Mouse (Mus musculus) R1 (cell line): ENCODE results near the gene Mtor.

Experiments used
- DNase-seq: peaks from one replicate; pipeline ENCODE4 v3.0.0-alpha.2; 2018; ENCODE audit warnings: low read depth, low spot score

Mtor gene

DNA sequence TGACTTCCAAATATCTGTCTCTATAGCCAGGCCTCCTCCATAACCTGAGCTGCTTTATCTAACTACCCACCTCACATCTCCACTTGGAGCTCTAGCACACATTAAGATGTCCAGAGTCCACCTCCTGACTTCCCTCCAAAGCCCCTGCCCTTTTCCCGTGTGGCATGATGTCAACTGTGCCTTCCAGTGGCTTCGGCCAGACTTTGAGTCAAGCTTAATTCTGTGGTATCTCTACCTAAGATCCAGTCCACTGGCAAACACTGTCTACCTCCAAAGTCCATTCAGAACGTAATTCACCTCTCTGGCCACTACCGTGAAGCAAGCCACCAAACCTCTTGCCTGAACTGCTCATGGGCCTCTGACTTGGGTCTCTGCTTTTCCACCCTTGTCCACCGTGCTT is 6.5 kb upstream of the Mtor start:
- no peak for DNase-seq

DNA sequence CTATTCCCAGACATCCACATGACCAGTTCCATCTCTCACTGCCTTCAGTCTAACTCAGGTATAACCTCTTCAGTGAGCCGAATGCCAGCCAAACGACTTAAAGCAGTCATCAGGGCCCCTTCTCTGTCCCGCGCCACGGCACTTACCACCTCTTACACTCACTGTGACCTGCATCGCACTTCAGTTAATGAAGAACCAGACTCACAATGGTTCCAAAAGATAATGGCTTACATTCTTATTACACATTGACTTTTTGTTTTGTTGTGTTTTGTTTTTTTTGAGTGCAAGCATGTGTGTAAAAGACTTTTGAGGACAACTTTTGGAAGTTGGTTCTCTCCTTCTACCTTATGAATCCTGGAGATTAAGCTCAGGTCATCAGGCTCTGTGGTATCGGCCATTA is 5.8 kb upstream of the Mtor start:
- no peak for DNase-seq

DNA sequence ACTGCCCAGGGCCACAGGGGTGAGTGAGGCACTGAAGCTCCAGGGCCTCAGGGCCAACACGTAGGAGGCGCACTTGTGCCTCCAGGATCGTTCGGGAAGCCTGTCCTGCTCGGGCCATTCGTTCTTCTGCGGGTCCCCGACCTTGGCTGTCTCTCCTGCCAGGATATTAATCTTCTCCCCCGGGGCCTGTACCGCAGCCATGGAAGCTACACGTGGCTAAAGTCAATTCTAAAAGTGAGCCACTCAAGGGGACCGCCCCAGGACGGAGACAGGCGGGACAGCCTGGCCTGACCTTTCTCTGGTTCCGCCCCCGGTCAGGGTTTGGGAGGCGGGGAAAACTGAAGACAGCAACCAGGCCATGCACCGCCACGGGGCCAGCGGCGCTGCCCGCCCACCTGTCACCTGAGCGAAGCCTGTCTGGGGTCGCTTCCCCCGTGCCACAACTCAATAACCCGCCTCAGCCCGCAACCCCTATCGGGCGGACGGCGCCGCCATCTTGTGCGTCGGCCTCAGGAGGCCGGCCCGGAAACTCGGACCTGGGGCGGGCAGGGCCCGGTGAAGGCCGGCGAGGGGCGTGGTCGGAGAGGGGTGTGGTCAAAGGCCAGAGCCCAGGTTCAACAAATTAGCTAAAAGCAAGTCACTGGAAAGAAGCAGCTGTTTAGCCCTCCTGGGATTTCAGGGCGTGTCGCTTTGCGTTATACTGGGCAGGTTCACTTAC is 4.0 kb upstream of the Mtor start, which contains the start of gene Ubiad1:
Ubiad1 (minus strand) TSS at position 522 of the 718 bp plus-strand sequence.
- peak; percentile 94 for DNase-seq

DNA sequence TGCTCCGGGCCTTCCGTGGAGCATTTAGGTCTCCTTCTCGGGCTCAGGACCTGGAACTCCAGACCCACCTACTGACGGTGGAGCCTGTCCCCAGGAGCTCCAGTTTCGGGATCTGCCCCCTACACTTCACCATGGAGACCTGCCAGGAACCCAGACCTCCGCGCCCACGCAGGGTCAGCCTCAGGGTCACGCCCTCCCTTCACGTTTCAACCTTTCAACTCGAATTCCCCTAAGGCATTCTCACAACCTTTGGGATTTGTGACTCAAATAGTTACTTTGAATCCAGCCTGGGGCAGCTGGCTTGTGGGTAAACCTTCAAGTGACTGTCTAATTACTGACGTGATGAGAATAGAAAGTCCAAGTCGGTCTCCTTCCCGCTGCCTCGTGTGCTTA is 438 bp downstream of the Mtor start:
- DNase-seq: peak; percentile 73

DNA sequence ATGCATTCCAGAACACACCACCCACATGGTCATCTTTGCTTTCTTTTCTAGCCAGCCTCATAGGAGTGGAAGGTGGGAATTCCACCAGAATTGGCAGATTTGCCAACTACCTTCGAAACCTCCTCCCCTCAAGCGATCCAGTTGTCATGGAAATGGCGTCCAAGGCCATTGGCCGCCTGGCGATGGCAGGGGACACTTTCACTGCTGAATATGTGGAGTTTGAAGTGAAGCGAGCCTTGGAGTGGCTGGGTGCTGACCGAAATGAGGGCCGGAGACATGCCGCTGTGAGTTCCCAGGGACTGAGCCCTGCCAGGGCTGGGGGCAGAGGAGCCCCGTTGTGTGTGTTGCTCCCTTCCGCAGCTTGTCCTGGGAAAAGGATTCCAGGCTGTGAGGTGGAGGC is 5.3 kb downstream of the Mtor start:
- DNase-seq: no peak

DNA sequence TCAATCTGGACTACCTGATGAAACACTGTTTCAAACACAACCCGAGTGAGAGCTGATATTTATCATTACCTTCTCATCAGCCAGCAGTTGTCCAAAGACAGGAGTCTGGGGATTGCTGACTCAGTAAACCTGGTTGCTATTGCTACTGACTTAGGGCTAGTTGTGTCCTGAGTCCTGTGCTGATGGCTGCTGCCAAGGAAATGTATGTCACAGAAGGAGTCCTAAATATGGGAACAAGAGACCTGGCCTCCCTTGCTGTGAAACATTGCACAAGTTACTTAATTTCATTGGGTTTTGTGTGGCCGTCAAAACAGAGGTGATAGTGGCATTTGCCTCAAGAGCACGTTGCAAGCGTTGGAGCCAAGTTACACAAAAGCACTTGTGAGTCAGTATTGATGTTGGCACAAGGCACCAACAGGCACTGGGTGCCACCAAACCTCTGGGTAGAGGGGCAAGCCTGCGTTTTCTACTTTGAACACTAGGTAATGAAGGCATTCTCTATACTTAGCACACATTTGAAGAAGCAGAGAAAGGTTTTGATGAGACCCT is 7.1 kb downstream of the Mtor start:
- no peak for DNase-seq

DNA sequence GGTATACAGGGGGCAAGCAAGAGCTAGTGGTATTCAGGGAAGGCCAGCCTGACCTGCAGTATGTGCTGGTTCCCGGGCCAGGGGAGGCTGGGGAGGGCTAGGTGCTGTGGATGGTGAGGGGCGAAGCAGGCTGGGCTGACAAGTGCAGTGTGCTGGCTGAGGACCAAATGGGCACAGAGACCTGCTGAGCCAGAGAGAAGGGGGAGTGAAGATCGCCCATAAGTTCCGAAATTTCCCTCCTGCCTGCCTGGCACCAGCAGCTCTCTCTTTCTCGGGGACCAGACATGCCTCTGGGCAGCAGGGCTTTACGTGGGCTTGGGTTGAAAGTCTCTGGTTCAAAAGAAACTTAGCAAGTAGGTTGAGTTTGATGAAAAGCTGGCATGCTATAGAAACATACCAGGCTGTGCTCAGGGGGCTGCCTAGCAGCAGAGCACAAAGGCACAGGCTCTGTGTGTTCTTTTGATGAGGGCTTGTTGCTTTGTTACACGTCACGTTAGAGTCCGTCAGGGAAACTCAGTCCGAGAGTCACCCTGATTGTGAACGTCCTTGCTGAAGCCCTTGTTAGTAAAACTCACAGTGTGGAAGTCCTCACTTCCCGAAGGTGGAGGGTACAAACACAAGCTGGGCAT is 12.4 kb downstream of the Mtor start:
- no peak for DNase-seq

DNA sequence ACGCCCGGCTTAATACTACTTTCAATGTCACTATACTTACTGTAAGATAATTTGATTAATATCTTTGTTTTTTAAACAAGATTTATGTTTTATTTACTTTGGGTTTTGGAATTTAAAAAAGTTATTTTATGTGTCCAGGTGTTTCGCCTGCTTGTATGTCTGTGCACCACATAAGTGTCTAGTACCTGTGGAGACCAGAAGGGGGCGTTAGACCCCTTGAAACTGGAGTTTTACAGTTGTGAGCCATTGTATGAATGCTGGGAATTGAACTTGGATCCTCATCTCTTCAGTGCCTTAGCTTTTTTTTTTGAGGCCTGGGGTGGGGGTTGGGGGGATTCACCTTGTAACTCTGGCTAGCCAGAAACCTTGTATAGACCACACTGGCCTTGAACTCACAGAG is 13.4 kb downstream of the Mtor start:
- DNase-seq: peak; percentile 75

DNA sequence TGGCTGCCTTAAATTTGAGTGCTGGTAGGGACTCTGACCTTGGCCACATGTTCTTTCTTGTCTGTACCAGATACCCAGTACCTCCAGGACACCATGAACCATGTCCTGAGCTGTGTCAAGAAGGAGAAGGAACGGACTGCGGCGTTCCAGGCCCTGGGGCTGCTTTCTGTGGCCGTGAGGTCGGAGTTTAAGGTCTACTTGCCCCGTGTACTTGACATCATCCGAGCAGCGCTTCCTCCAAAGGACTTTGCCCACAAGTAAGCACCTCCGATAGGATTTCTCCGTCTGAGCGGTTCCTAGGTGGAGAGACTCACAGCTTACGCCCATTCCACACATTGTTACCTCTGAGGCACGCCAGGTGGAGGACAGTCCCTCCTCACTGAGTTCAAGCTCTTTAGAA is 14.3 kb downstream of the Mtor start:
- DNase-seq: no peak

DNA sequence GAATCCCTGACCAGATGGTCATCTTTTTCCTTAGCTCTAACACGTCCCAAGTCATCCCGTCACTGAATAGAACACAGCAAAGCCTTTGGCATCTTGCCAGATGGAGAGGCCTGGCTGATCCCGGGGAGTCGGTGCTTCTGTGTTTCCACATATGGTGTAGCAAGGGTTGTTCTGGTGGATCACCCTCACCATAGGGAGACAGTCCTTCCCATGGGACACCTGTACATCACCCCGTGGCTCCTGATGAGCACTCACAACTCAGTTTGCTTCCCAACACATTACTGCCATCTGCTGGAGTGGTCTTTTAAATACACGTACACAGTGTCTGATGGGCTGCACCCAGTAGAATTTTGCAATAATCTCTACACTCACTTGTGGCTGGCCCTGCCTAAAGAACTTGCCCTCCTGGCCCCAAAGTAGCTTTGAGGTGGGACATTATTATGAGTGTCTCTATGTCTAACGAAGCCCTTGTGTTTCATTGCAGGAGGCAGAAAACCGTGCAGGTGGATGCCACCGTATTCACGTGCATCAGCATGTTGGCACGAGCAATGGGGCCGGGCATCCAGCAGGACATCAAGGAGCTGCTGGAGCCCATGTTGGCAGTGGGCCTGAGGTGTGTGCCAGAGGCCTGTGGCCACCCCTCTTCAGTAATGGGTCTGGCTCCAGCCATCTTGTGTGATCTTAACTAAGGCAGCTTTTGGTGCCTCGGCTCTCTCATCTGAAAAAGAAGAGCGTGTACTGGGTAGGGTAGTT is 15.0 kb downstream of the Mtor start:
- peak; percentile 65 for DNase-seq

DNA sequence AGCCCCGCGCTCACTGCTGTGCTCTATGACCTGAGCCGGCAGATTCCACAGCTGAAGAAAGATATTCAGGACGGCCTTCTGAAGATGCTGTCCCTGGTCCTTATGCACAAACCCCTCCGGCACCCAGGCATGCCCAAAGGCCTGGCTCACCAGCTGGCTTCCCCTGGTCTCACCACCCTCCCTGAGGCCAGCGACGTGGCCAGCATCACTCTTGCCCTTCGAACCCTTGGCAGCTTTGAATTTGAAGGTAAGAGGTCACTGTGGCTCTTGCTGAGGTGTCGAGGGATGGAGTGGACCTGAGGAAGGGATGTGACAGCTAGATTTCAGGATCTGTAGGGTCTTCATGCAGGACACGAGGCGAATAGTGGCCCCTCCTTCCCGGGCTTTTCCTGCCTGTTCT is 15.9 kb downstream of the Mtor start:
- no peak for DNase-seq

DNA sequence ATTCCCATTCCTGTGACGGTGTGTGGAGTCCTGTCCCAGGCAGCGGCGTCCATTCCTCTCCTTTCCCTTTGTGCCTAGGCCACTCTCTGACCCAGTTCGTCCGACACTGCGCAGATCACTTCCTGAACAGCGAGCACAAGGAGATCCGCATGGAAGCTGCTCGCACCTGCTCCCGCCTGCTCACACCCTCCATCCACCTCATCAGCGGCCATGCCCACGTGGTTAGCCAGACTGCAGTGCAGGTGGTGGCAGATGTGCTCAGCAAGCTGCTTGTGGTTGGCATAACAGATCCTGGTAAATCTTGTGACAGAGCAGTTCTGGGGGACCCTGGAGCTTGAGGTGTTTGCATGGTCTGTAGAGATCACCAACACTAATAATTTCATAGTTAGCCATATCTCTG is 16.5 kb downstream of the Mtor start:
- peak; percentile 25 for DNase-seq

DNA sequence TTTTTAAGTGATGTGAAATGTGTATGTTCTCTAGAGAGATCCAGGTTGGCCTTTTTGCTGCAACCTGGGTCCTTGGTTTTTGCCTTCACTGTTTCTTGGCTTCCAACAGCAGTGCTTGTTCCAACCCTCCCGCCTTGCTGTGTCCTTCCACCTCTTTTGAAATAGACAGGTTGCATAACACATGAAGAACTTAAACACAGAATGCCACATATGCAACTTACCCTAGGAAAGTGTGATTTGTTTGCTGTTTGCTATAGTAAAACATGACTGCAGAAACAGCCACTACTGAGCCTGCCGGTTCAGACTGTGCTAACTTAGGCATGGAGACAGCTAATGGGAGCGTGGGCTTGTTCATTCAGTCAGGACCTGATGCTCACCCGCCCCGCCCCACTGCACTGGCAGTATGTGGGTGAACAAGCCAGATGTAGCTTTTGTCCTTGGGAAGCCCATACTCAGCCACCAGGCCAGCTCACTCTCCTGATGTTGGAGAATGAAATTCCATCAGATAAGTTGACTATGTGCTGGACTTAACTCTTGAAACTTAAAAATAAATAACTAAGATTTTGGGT is 18.2 kb downstream of the Mtor start:
- no peak for DNase-seq

DNA sequence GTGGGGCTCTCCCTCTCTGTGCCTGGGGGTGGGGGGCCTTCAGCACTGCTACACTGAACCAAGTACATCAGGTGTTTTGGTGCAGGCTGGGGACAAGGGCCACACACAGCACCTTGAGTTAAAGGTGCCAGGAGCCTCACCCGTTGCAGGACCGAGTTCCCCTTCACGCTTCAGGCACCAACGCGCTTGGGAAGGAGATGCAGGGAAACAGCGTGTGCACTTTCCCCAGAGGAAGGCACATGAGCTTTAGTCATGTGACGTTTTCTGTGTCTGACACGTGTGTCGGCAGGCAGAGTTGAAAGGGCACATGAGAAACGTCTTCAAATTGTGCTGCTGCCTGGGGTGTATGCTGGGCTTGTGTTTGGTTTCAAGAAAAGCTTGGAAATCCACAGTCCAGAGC is 20.0 kb downstream of the Mtor start:
- no peak for DNase-seq

DNA sequence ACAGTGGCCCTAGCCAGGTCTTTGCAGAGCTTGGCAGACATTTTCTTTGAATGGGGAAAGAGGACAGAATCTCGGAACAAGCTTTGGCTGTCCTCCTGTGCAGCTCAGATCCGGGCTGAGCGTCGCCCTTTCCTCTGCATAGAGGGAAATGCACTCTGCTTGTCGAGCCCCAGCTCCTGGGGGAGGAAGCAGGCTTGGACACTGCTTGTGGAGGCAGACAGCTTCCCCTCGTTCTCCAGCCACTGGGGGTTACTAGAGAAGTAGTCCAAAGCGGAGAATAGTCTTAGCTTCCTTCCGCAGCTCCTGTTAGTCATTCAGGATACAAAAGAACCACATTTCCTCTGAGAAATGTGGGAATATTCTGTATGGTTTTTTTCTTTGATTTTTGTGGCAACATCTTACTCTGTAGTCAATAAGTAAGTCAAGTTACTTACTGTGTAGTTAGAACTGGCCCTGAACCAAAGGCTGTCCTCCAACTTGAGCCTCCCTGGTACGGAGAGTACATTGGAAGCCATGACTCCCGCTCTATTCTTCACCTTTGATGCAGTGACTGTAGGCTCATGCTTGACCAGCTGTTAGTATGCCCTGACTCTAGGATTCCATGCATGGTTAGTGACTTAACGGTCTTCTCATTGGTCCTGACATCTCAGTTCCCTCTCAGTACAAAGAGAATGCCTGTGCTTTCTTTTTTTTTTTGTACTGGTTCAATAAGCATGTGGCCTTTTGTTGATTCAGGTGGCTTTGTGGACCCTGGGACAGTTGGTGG is 21.3 kb downstream of the Mtor start:
- no peak for DNase-seq

DNA sequence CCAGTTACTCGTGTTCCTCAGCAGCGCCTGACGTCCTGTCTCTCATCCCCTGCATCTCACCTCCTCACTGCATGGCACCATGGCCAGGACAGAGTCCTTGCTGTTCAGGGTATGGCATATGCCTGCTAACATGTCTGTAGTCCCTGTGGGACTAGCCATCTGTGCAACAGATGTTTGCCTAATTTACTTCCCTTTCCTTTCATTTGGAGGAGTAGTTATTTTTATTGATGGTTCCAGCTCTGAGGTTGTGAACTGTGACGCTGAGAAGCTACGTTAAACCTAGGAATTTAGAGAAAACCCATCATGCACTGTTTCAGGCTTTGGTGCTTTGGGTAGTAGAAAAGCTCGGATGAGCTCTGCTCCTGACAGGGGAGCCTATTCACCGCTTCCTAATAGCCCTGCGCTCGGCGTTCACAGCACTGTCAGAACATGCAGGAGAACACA is 23.0 kb downstream of the Mtor start:
- no peak for DNase-seq

DNA sequence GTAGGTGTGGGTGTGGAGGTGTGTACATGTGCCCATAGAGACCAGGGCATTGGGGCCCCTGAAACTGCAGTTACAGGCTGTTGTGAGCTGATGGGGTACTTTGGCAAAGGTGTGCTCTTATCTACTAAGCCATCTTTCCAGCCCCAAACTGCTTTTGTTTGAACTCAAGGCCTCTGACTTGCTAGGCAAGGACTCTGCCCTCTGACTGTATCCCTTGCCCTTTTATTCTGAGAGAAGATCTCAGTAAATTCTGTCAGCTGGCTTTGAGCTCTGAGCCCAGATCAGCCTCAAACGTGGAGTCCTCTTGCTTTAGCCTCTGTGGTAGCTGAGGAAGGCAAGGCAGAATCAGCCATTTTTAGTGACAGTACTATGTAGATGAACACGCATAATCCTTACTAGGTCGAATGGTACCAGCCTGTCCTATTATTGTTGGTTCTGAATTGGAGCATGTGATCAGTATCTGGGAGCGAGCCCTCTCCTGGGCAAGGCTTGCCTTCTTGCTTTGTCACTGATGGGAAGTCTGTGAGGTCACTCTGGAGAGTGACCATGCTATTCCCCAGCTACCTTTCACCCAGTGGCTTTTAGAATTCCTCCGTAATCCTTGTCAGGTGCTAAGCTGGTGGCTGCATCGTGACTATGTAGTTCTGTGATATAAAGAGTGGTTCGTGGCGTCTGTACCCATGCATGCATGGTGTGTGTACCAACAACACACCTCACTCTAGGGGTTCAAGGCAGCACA is 24.2 kb downstream of the Mtor start:
- no peak for DNase-seq

DNA sequence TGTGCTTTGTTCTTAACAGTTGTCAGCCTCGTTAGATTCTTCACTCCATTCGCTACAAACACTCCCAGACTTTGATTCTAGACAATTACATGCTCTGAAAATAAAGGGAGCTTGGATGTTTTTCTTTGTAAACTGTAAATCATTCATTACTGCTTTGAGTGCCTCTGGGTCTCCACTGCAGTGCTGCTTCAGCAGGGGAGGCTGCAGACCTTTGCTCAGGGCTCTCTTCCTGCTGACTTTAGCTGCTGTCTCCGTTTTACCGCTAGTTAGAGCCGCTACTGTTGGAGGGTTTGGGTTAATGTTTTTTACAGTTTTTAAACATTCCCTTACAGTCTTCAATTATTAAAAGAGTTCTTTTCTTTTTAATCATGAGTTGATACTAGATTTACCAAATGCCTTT is 25.1 kb downstream of the Mtor start:
- no peak for DNase-seq

DNA sequence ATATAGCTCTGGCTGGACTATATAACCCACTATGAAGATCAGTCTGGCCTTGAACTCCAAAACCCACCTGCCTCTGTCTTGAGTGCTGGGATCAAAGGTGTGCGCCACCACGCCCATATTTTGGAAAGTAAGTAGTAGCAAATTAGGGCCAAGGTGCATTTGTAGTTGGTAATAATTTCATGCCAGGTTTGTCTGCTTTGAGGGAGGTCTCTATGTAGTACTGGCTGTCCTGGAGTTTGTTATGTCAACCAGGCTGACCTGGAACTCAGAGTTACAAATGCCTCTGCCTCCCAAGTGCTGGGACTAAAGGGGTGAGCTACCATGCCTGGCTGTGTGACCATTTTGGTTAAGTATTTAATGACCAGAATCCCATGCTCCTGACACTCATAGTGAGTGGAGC is 31.8 kb downstream of the Mtor start:
- DNase-seq: no peak

DNA sequence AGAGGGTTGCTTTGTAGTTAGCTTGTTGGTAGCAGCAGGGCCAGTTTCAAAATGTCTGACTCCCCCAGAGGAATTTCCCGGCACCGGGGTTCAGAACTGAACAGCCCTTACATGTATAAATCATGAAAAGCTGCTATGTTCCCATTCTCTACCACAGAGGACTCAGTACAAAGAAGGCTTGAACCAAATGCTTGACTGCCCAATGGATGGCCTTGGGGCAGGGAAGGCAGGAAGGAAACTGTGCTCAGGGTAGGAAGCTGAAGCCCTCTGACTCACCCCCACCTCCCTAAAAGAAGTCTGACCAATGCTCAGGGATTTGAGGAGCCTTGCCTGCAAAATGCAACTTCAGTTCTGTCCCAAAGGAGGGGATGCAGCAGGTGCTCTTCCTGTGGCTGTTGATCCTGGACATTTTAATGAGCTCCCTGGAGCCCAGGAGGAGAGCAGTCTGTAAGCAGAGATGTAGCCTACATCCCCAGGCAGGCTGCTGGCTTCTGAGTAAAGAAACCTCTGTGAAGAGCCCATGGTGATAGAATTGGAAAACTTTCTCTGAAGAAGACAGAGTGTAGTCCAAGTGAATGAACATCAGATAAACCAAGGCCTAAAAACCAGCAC is 33.3 kb downstream of the Mtor start:
- no peak for DNase-seq
